Mouse (Mus musculus): Measurements from ENCODE around the gene Washc4. TPM values are rescaled to one million over a fixed set of nuclear protein-coding genes. Genes with fewer than 3 reads are reported as not detected.

The Washc4 gene
- 1 to 10 TPM in 1 of 2 experiments, under 1 TPM in 1; 0.41 to 2.8 TPM for polyA plus RNA-seq (2012; fragmentation: generic; extraction: Trizol)

GRCm38 (mm10) chr10:83543439-83544102 is at the start of gene Washc4:
Washc4 (plus strand) TSS chr10:83543752.

GRCm38 (mm10) chr10:83533910-83534283 is 9.7 kb upstream of the Washc4 start, which contains the start of gene Aldh1l2:
Aldh1l2 (minus strand) TSS chr10:83534140.

Other genes with a start within 250 kb of the Washc4 start
- gene Slc41a2, start 205.9 kb upstream of the Washc4 start, polyA plus RNA-seq (2012; fragmentation: generic; extraction: Trizol), result 1 to 10 TPM; 1.1 to 4.0 TPM
- under 1 TPM; 0.13 to 0.41 TPM for gene D10Wsu102e, start 183.5 kb upstream of the Washc4 start, polyA plus RNA-seq (2012; fragmentation: generic; extraction: Trizol)
- gene Aldh1l2, start 9.6 kb upstream of the Washc4 start, polyA plus RNA-seq (2012; fragmentation: generic; extraction: Trizol), result 1 to 10 TPM in 1 of 2 experiments, under 1 TPM in 1; 0.42 to 2.7 TPM
- gene Appl2, start 105.0 kb downstream of the Washc4 start, polyA plus RNA-seq (2012; fragmentation: generic; extraction: Trizol), result 10 to 100 TPM in 1 of 2 experiments, 1 to 10 TPM in 1; 2.1 to 41.6 TPM
- gene 1500009L16Rik, start 179.1 kb downstream of the Washc4 start, polyA plus RNA-seq (2012; fragmentation: generic; extraction: Trizol), result under 1 TPM; 0.08 to 0.14 TPM